Mouse (Mus musculus) kidney, adult 10 weeks (tissue): Measurements from ENCODE around the gene Gm12886. TPM values are rescaled to one million over a fixed set of nuclear protein-coding genes. Genes with fewer than 3 reads are reported as not detected.

Source experiments
- polyA plus RNA-seq: library from polyadenylated mRNA; stranded (reverse); fragments of 350-450 nt; fragmentation: Illumina TruSeq; extraction: RNeasy Lipid Tissue Mini Kit (QIAGEN cat#74804); gene quantifications from one replicate; pipeline ENCODE4 v1.2.3, GENCODE M21; 2014; ENCODE audit warnings: low read depth, low replicate concordance

Gm12886 gene
- not detected for polyA plus RNA-seq

DNA sequence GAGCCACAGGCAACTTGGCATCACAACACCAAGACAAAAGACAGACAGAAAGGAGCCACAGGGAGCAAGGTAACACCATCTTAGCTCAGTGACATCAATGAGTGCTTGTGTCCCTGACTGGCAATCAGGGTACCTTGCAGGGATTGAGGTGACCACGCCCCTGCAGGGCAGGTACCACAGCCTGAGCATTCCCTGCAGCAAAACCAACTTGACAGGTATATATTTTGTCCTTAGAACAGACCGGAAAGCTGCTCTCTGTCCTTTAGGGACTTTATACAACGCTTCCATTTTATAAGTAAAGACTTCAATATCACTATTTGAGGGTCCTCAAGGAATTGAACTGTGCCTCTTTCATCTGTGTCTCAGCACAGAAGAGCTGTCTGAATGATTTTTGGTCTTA, at the start of gene Gm12886:
TSS of gene Gm12886 (minus strand) at position 101 of the 400 bp plus-strand sequence.

Other genes starting within 250 kb of the Gm12886 start
- gene Rlf, start 208.0 kb downstream of the Gm12886 start, polyA plus RNA-seq, result 22.2 TPM
- gene Gm12888, start 98.2 kb downstream of the Gm12886 start, polyA plus RNA-seq, result not detected
- not detected for gene Gm12887, start 199.0 kb upstream of the Gm12886 start, polyA plus RNA-seq